Mouse (Mus musculus) intestine, embryonic 16.5 days (tissue): Measurements from ENCODE around the gene Pin4. TPM values are rescaled to one million over a fixed set of nuclear protein-coding genes. Genes with fewer than 3 reads are reported as not detected.

Experiments
- ATAC-seq: fragments of 200-750 bp; cut with Nextera tagmentation; 2 replicates; pipeline ENCODE4 v1.8.0; 2017; ENCODE audit warnings: moderate TSS enrichment, moderate library complexity
- H3K27ac ChIP-seq: fragments of 300-500 bp; sonication (generic); 2 replicates; pipeline ENCODE4 v1.5.1; 2014; ENCODE audit warnings: mild to moderate bottlenecking, low read length
- H3K27me3 ChIP-seq: fragments of 300-500 bp; sonication (generic); replicated peaks from 2 replicates; pipeline ENCODE4 v1.6.1; 2014; ENCODE audit warnings: low read length, control low read depth, mixed read lengths; ENCODE audit not compliant: control insufficient read depth, insufficient read depth
- H3K36me3 ChIP-seq: fragments of 300-500 bp; sonication (generic); 2 replicates; pipeline ENCODE4 v1.6.1; 2014; ENCODE audit warnings: low read length, control low read depth; ENCODE audit not compliant: control insufficient read depth, insufficient read depth
- H3K4me1 ChIP-seq: fragments of 300-500 bp; sonication (generic); 2 replicates; pipeline ENCODE4 v1.6.1; 2014; ENCODE audit warnings: low read length, control low read depth, mixed read lengths; ENCODE audit not compliant: control insufficient read depth, insufficient read depth
- H3K4me2 ChIP-seq: fragments of 300-500 bp; sonication (generic); 2 replicates; pipeline ENCODE4 v1.6.1; 2014; ENCODE audit warnings: low read depth, low read length, control low read depth
- H3K4me3 ChIP-seq: fragments of 300-500 bp; sonication (generic); 2 replicates; pipeline ENCODE4 v1.5.1; 2014; ENCODE audit warnings: mild to moderate bottlenecking, low read length
- H3K9ac ChIP-seq: fragments of 300-500 bp; sonication (generic); 2 replicates; pipeline ENCODE4 v1.6.1; 2014; ENCODE audit warnings: low read depth, low read length
- H3K9me3 ChIP-seq: fragments of 300-500 bp; sonication (generic); 2 replicates; pipeline ENCODE4 v1.6.1; 2016; ENCODE audit warnings: low read length, control low read depth; ENCODE audit not compliant: control insufficient read depth
- WGBS: fragments of 180-500 bp; shearing (Covaris S2); extraction: QIAGEN DNeasy Blood & Tissue Kit; methylation state at CpG from one replicate; pipeline ENCODE4 v1.1.7; 2014; 5-methylcytosine and 5-hydroxymethylcytosine counted together
- polyA plus RNA-seq: library from polyadenylated mRNA; unstranded; fragments of >200 nt; fragmentation: Nextera tagmentation; extraction: Ambion mirVana; gene quantifications from 2 replicates; pipeline ENCODE4 v1.2.1, GENCODE M21; 2015

Gene Pin4
- polyA plus RNA-seq, 1 experiment from 2014 or later = 44.1 TPM

GRCm38 (mm10) chrX:102166986-102167385 lies 47.7 kb downstream of the Pin4 start:
- 36% methylated on average over 6 of the region's 6 CpGs for WGBS
- H3K27ac ChIP-seq = no peak overlapping the region
- no peak overlapping the region for H3K4me3 ChIP-seq
- H3K9ac ChIP-seq = no peak overlapping the region
- H3K27me3 ChIP-seq = no peaks in the 10 kb centered on the region
- H3K4me2 ChIP-seq = no peak overlapping the region
- H3K9me3 ChIP-seq = no peaks in the 10 kb centered on the region
- H3K4me1 ChIP-seq = no peaks in the 10 kb centered on the region
- ATAC-seq = no peak
- no peaks in the 10 kb centered on the region for H3K36me3 ChIP-seq

DNA sequence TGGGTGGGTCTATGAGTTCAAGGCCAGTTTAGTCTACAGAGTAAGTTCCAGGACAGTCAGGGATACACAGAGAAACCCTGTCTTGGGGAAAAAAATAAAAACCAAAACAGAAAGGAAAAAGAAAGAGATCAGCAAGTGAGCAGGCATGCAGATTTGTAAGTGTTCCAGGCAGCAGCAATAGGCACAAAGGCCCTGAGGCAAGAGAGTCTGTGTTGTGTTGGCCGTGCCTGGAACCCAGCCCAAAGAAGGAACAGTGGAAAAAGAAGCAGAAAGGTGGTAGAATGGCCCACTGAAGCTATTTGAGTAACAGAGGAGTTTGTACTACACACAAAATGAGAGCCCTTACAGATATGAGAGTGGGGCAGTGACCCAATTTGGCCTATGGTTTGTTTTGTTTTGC lies 50.5 kb downstream of the Pin4 start:
- H3K27me3 ChIP-seq = no peaks in the 10 kb centered on the region
- H3K4me2 ChIP-seq = no peak overlapping the region
- no peak overlapping the region for H3K27ac ChIP-seq
- H3K9me3 ChIP-seq = no peaks in the 10 kb centered on the region
- H3K4me1 ChIP-seq = no peaks in the 10 kb centered on the region
- no peak overlapping the region for H3K4me3 ChIP-seq
- no peaks in the 10 kb centered on the region for H3K36me3 ChIP-seq
- ATAC-seq = no peak
- 56% methylated on average over 1 of the region's 1 CpGs for WGBS
- no peak overlapping the region for H3K9ac ChIP-seq

DNA sequence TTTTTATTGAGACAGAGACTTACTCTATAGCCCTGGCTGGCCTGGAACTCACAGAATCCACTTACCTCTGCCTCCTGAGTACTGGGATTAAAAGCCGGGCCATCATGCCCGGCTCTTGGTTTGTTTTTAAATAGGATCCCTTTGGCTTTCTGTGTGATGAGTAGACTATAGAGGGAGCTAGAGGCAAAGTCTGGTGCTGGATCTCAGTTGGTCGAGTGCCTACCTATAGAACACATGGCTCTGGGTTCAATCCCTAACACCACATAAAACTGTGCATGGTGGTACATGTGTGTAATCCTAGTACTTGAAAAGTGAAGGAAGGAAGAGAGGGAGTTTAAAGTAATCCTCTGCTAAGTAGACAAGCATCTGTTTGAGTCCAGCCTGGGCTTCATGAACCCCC lies 50.9 kb downstream of the Pin4 start:
- 63% methylated on average over 3 of the region's 3 CpGs for WGBS

DNA sequence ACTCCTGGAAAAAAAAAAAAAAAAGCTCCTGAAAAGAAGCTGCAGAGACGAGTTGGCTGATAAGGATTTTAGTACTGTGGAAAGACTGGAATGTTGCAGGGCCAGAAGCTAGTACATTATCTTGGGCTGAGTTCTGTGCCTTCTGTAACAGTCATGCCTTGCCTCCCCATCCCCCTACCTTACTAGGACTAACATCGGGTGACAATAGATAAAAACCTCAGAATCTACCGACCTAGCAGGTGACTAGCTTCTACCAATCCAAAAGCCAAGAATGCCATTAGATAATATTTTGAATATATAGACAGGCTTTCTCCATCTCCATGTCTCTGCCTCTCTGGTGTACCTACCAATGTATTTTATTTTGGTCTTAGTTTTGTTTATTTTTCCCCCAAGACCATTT lies 51.7 kb downstream of the Pin4 start:
- no peaks in the 10 kb centered on the region for H3K36me3 ChIP-seq
- H3K27ac ChIP-seq = no peak overlapping the region
- no peaks in the 10 kb centered on the region for H3K27me3 ChIP-seq
- no peak for ATAC-seq
- no peak overlapping the region for H3K9ac ChIP-seq
- H3K4me1 ChIP-seq = no peaks in the 10 kb centered on the region
- no peak overlapping the region for H3K4me2 ChIP-seq
- no peak overlapping the region for H3K4me3 ChIP-seq
- 46% methylated on average over 3 of the region's 3 CpGs for WGBS
- H3K9me3 ChIP-seq = no peaks in the 10 kb centered on the region

More for the DNA sequence above, 50.9 kb downstream of the Pin4 start:
- ATAC-seq = no peak
- H3K27ac ChIP-seq = no peak overlapping the region
- H3K36me3 ChIP-seq = no peaks in the 10 kb centered on the region
- no peaks in the 10 kb centered on the region for H3K9me3 ChIP-seq
- no peak overlapping the region for H3K4me2 ChIP-seq
- H3K27me3 ChIP-seq = no peaks in the 10 kb centered on the region
- no peaks in the 10 kb centered on the region for H3K4me1 ChIP-seq
- no peak overlapping the region for H3K9ac ChIP-seq
- no peak overlapping the region for H3K4me3 ChIP-seq

- Histone ChIP-seq H3K4me2 (no peak overlapping the region), H3K4me1 (no peaks in the 10 kb centered on the region), H3K27me3 (no peaks in the 10 kb centered on the region), H3K9ac (no peak overlapping the region), H3K36me3 (no peaks in the 10 kb centered on the region), H3K4me3 (no peak overlapping the region), H3K9me3 (no peaks in the 10 kb centered on the region), H3K27ac (no peak overlapping the region)
- no peak for ATAC-seq
- WGBS = 86% methylated on average over 5 of the region's 5 CpGs
Observed at GRCm38 (mm10) chrX:102175538-102176287, 56.5 kb downstream of the Pin4 start.

Other genes with a start within 250 kb of the Pin4 start
- gene Rtl5, start 48.1 kb upstream of the Pin4 start, polyA plus RNA-seq = 1.0 and 1.5 TPM in 2 replicates
- 7.7 and 7.8 TPM in 2 replicates for gene Ercc6l, start 37.6 kb downstream of the Pin4 start, polyA plus RNA-seq
- 634 and 696 TPM in 2 replicates for gene Rps4x, start 69.9 kb downstream of the Pin4 start, polyA plus RNA-seq
- 4.4 and 4.7 TPM in 2 replicates for gene Cited1, start 132.7 kb downstream of the Pin4 start, polyA plus RNA-seq